Mouse (Mus musculus): ENCODE results near the gene Ndel1.

DNA sequence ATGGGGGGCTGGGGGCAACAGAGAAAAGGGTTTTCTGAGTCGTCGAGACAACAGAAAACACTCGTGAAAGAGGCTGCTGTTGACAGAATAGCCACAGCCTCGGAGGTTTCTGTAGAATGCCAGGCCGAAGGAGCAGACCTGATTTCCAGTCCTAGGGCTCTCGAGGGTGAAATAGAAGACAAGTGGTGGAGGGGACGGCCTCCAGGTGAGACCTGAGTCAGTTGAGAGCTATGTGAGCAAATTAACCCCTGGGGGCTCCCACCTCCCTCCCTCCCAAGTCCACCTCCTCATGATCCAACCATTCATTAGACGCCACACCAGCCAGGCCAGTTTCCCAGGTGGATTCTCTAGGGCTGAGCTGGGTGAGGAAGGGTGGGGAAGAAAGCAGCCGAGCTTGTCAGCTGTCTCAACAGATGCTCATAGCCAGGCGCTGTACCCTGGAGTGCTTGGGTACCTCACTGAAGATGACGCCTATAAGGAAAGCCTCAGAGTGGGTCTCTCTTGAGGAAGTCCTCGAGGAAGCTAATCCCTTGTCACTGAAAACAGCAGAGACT is 22.3 kb upstream of the Ndel1 start:
- TF ChIP-seq CTCF (IDR thresholded peaks at IDR 0.05; ENCODE audit: control insufficient read depth, insufficient read depth, insufficient read length) (no peak), MAX (IDR thresholded peaks at IDR 0.05) (no peak), MYOD1 (IDR thresholded peaks at IDR 0.05; ENCODE audit: control insufficient read depth, insufficient read length, low read depth) (no peak), CEBPB (IDR thresholded peaks at IDR 0.05; ENCODE audit: low read depth) (no peak), USF1 (IDR thresholded peaks at IDR 0.05; ENCODE audit: low read depth) (no peak), MYOG (IDR thresholded peaks at IDR 0.05; ENCODE audit: control insufficient read depth, extremely low read depth, insufficient read length) (no peak)

All from C2C12 (cell line).